Mouse (Mus musculus) forebrain, embryonic 16.5 days (tissue): ENCODE data around the gene Ano10. TPM values are rescaled to one million over a fixed set of nuclear protein-coding genes. Genes with fewer than 3 reads are reported as not detected.
A peak's percentile ranks its signal among the peaks of the same experiment; 100 is the strongest.

ENCODE experiments used
- ATAC-seq: fragments of 200-750 bp; cut with Nextera tagmentation; 2 replicates; pipeline ENCODE4 v1.8.0; 2017; ENCODE audit warnings: mild to moderate bottlenecking, moderate library complexity
- H3K27ac ChIP-seq: fragments of 300-500 bp; sonication (generic); 2 replicates; pipeline ENCODE4 v1.5.1; 2014; ENCODE audit warnings: low read length, control low read depth
- H3K27me3 ChIP-seq: fragments of 300-500 bp; sonication (generic); replicated peaks from 2 replicates; pipeline ENCODE4 v1.6.1; 2014; ENCODE audit warnings: low read length; ENCODE audit not compliant: control insufficient read depth, insufficient read depth
- H3K36me3 ChIP-seq: fragments of 300-500 bp; sonication (generic); 2 replicates; pipeline ENCODE4 v1.6.1; 2014; ENCODE audit not compliant: control insufficient read depth, insufficient read depth
- H3K4me1 ChIP-seq: fragments of 300-500 bp; sonication (generic); replicated peaks from 2 replicates; pipeline ENCODE4 v1.6.1; 2014; ENCODE audit warnings: low read length; ENCODE audit not compliant: control insufficient read depth, insufficient read depth
- H3K4me2 ChIP-seq: fragments of 300-500 bp; sonication (generic); 2 replicates; pipeline ENCODE4 v1.6.1; 2014; ENCODE audit warnings: mild to moderate bottlenecking, low read length, control low read depth
- H3K4me3 ChIP-seq: fragments of 300-500 bp; sonication (generic); replicated peaks from 2 replicates; pipeline ENCODE4 v1.5.1; 2014; ENCODE audit warnings: mild to moderate bottlenecking, low read length, control low read depth
- H3K9ac ChIP-seq: fragments of 300-500 bp; sonication (generic); replicated peaks from 2 replicates; pipeline ENCODE4 v1.6.1; 2014; ENCODE audit warnings: low read depth, low read length, control low read depth
- H3K9me3 ChIP-seq: fragments of 300-500 bp; sonication (generic); 2 replicates; pipeline ENCODE4 v1.6.1; 2016; ENCODE audit warnings: low read length; ENCODE audit not compliant: control insufficient read depth
- WGBS: fragments of 180-500 bp; shearing (Covaris S2); extraction: QIAGEN DNeasy Blood & Tissue Kit; methylation state at CpG from one replicate; pipeline ENCODE4 v1.1.7; 2014; 5-methylcytosine and 5-hydroxymethylcytosine counted together
- polyA plus RNA-seq: library from polyadenylated mRNA; unstranded; fragments of >200 nt; fragmentation: Nextera tagmentation; extraction: Ambion mirVana; gene quantifications from 2 replicates; pipeline ENCODE4 v1.2.1, GENCODE M21; 2015

Ano10 gene
- polyA plus RNA-seq, 1 experiment from 2014 or later, result 35.0 TPM

- no peak overlapping the region for H3K9ac ChIP-seq
- no peaks in the 10 kb centered on the region for H3K27me3 ChIP-seq
- no peak overlapping the region for H3K27ac ChIP-seq
- H3K36me3 ChIP-seq, result no peaks in the 10 kb centered on the region
- peaks cover 18% of the 10 kb centered on the region for H3K4me1 ChIP-seq
- ATAC-seq, result no peak
- no peak overlapping the region for H3K4me3 ChIP-seq
- 46% methylated on average over 2 of the region's 2 CpGs for whole genome bisulfite sequencing
- no peak overlapping the region for H3K4me2 ChIP-seq
- no peaks in the 10 kb centered on the region for H3K9me3 ChIP-seq
Measured at GRCm38 (mm10) chr9:122244800-122245165, 49.4 kb downstream of the Ano10 start.

- WGBS, result 23% methylated on average over 4 of the region's 4 CpGs
- H3K27me3 ChIP-seq, result no peaks in the 10 kb centered on the region
- ATAC-seq, result peak; percentile 44; the same call in 1 of the 2 replicates
Measured at GRCm38 (mm10) chr9:122244080-122244799, 50.0 kb downstream of the Ano10 start.

GRCm38 (mm10) chr9:122243297-122243696 lies 50.9 kb downstream of the Ano10 start:
- Histone ChIP-seq H3K36me3 (no peaks in the 10 kb centered on the region), H3K27me3 (no peaks in the 10 kb centered on the region), H3K4me3 (no peak overlapping the region), H3K9ac (no peak overlapping the region), H3K4me2 (no peak overlapping the region), H3K4me1 (peaks cover 20% of the 10 kb centered on the region), H3K27ac (no peak overlapping the region), H3K9me3 (no peaks in the 10 kb centered on the region)
- ATAC-seq, result no peak
- WGBS, result 55% methylated on average over 1 of the region's 1 CpGs

More at GRCm38 (mm10) chr9:122244080-122244799, 50.0 kb downstream of the Ano10 start:
- Histone ChIP-seq H3K4me3 (no peak overlapping the region), H3K27ac (no peak overlapping the region), H3K9ac (no peak overlapping the region), H3K36me3 (no peaks in the 10 kb centered on the region), H3K4me2 (no peak overlapping the region), H3K4me1 (peaks cover 20% of the 10 kb centered on the region), H3K9me3 (no peaks in the 10 kb centered on the region)

- peaks cover 20% of the 10 kb centered on the region for H3K4me1 ChIP-seq
- WGBS, result 46% methylated on average over 7 of the region's 7 CpGs
- H3K9ac ChIP-seq, result no peak overlapping the region
Measured at GRCm38 (mm10) chr9:122242856-122243255, 51.4 kb downstream of the Ano10 start.

GRCm38 (mm10) chr9:122241812-122242400 lies 52.3 kb downstream of the Ano10 start:
- peak overlapping the region; percentile 14; the same call in 1 of the 2 replicates for H3K27ac ChIP-seq
- peaks cover 20% of the 10 kb centered on the region for H3K4me1 ChIP-seq
- H3K9me3 ChIP-seq, result no peaks in the 10 kb centered on the region
- WGBS, result 51% methylated on average over 10 of the region's 10 CpGs
- ATAC-seq, result peak; percentile 27; the same call in 1 of the 2 replicates
- H3K27me3 ChIP-seq, result no peaks in the 10 kb centered on the region
- no peak overlapping the region for H3K9ac ChIP-seq
- H3K36me3 ChIP-seq, result no peaks in the 10 kb centered on the region
- no peak overlapping the region for H3K4me3 ChIP-seq
- no peak overlapping the region for H3K4me2 ChIP-seq

More at GRCm38 (mm10) chr9:122242856-122243255, 51.4 kb downstream of the Ano10 start:
- H3K27me3 ChIP-seq, result no peaks in the 10 kb centered on the region
- no peak overlapping the region for H3K4me3 ChIP-seq
- H3K36me3 ChIP-seq, result no peaks in the 10 kb centered on the region
- H3K27ac ChIP-seq, result no peak overlapping the region
- ATAC-seq, result no peak
- H3K4me2 ChIP-seq, result no peak overlapping the region
- H3K9me3 ChIP-seq, result no peaks in the 10 kb centered on the region

GRCm38 (mm10) chr9:122240629-122241199 lies 53.5 kb downstream of the Ano10 start:
- Histone ChIP-seq H3K9me3 (no peaks in the 10 kb centered on the region), H3K27ac (no peak overlapping the region), H3K27me3 (no peaks in the 10 kb centered on the region), H3K36me3 (no peaks in the 10 kb centered on the region), H3K4me3 (no peak overlapping the region), H3K4me1 (peaks cover 20% of the 10 kb centered on the region), H3K4me2 (no peak overlapping the region), H3K9ac (no peak overlapping the region)
- ATAC-seq, result 0 out of 2 replicates have a peak, but pooled peaks have one; percentile 35
- WGBS, result 44% methylated on average over 8 of the region's 8 CpGs

GRCm38 (mm10) chr9:122234741-122235140 lies 59.5 kb downstream of the Ano10 start:
- 66% methylated on average over 3 of the region's 3 CpGs for WGBS
- Histone ChIP-seq H3K4me1 (0 out of 2 replicates have a peak, but pooled peaks cover 3% of the 10 kb centered on the region), H3K9me3 (no peaks in the 10 kb centered on the region), H3K4me2 (no peak overlapping the region), H3K27ac (no peak overlapping the region), H3K27me3 (no peaks in the 10 kb centered on the region), H3K9ac (no peak overlapping the region), H3K36me3 (no peaks in the 10 kb centered on the region), H3K4me3 (no peak overlapping the region)
- no peak for ATAC-seq

- ATAC-seq, result no peak
- Histone ChIP-seq H3K36me3 (no peaks in the 10 kb centered on the region), H3K4me2 (no peak overlapping the region), H3K27me3 (no peaks in the 10 kb centered on the region), H3K9ac (no peak overlapping the region), H3K4me1 (no peaks in the 10 kb centered on the region), H3K9me3 (no peaks in the 10 kb centered on the region), H3K4me3 (no peak overlapping the region), H3K27ac (no peak overlapping the region)
- WGBS, result 87% methylated on average over 7 of the region's 7 CpGs
Measured at GRCm38 (mm10) chr9:122233972-122234345, 60.3 kb downstream of the Ano10 start.

GRCm38 (mm10) chr9:122233316-122233971 lies 60.8 kb downstream of the Ano10 start:
- Histone ChIP-seq H3K27me3 (no peaks in the 10 kb centered on the region), H3K36me3 (no peaks in the 10 kb centered on the region), H3K9me3 (no peaks in the 10 kb centered on the region), H3K4me1 (no peaks in the 10 kb centered on the region), H3K4me2 (no peak overlapping the region), H3K9ac (no peak overlapping the region), H3K27ac (no peak overlapping the region), H3K4me3 (no peak overlapping the region)
- no peak for ATAC-seq
- WGBS, result 92% methylated on average over 8 of the region's 8 CpGs
